ENCODE assay signal across 8 mouse cellular contexts in the genomic region with DNA sequence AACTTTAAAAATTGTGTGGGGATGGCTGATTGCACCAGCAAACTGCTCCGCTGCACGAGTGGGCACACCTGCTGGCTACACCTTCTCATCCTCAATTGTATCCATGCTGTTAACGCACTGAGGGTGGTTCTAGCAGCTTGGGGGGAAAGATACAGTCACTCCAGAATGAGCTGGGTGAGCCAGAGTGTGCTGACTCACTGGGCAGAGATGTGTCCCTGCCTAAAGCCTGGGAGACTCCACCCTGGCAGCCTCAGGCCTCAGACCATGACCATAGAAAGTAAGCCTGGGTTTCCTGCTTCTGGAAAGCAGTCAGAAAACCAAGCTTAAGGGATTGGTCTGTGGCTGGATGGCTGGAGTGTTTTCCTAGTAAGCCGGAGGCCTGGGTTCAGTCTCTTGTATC. TPM values are rescaled to one million over a fixed set of nuclear protein-coding genes. Genes with fewer than 3 reads are reported as not detected.
DNase-seq lines count a peak whose midpoint lies in the region; ATAC-seq and TF ChIP-seq lines count a peak whose summit lies in the region.

No protein-coding gene starts in this region.

- H3K27ac ChIP-seq in embryonic fibroblast, embryonic 13.5 days (ENCODE audit: insufficient read depth, low read length), result peak overlapping the region; percentile 93
- peak overlapping the region; percentile 84 for H3K27ac ChIP-seq in hindbrain, embryonic 10.5 days
- H3K27ac ChIP-seq in lung, embryonic 14.5 days (ENCODE audit: low read depth), result peak overlapping the region; percentile 37
- H3K27ac ChIP-seq in small intestine, adult 2 months (ENCODE audit: insufficient read depth, low read depth, low read length), result peak overlapping the region; percentile 60

- H3K9ac ChIP-seq in lung, embryonic 14.5 days, result no peak overlapping the region

- ATAC-seq in lung, embryonic 14.5 days (ENCODE audit: insufficient read depth), result no peak

- H3K4me2 ChIP-seq in lung, embryonic 14.5 days, result no peak overlapping the region

- no peak for TF ChIP-seq CTCF in embryonic fibroblast, embryonic 13.5 days (IDR thresholded peaks at IDR 0.05; ENCODE audit: borderline replicate concordance, insufficient read depth, low read length)
- TF ChIP-seq CTCF in lung, embryonic 14.5 days (IDR thresholded peaks at IDR 0.05; ENCODE audit: low read depth), result no peak
- no peak for TF ChIP-seq CTCF in small intestine, adult 2 months (IDR thresholded peaks at IDR 0.05; ENCODE audit: extremely low read depth, insufficient read length, insufficient replicate concordance, low read depth, low read length)

- H3K27me3 ChIP-seq in hindbrain, embryonic 10.5 days (ENCODE audit: insufficient read depth, poor library complexity, severe bottlenecking), result no peaks in the 10 kb centered on the region
- H3K27me3 ChIP-seq in lung, embryonic 14.5 days (ENCODE audit: insufficient read depth, low read length), result no peaks in the 10 kb centered on the region
- no peaks in the 10 kb centered on the region for H3K27me3 ChIP-seq in small intestine, adult 2 months (ENCODE audit: control insufficient read depth, insufficient read depth, low read length)

- peak; percentile 53 for DNase-seq in kidney, postnatal 10 days
- no peak for DNase-seq in kidney, adult 9 months
- DNase-seq in hindbrain, embryonic 10.5 days (ENCODE audit: low spot score), result peak; percentile 11
- DNase-seq in lung, embryonic 14.5 days, result no peak
- DNase-seq in thymus, postnatal 0 days (ENCODE audit: low spot score), result no peak
- DNase-seq in frontal cortex, postnatal 14 days (ENCODE audit: low spot score in 2 of 2), result no peak

- no peaks in the 10 kb centered on the region for H3K9me3 ChIP-seq in hindbrain, embryonic 10.5 days
- no peaks in the 10 kb centered on the region for H3K9me3 ChIP-seq in lung, embryonic 14.5 days (ENCODE audit: low read depth, low read length)

- no peak for TF ChIP-seq POLR2A in embryonic fibroblast, embryonic 13.5 days (IDR thresholded peaks at IDR 0.05; ENCODE audit: low read depth, low read length)
- no peak for TF ChIP-seq POLR2A in small intestine, adult 2 months (IDR thresholded peaks at IDR 0.05; ENCODE audit: low read depth, low read length)

- H3K4me1 ChIP-seq in embryonic fibroblast, embryonic 13.5 days (ENCODE audit: control insufficient read depth, insufficient read depth, low read length), result peaks cover 26% of the 10 kb centered on the region
- H3K4me1 ChIP-seq in hindbrain, embryonic 10.5 days (replicated peaks), result peaks cover 72% of the 10 kb centered on the region
- peaks cover 14% of the 10 kb centered on the region for H3K4me1 ChIP-seq in lung, embryonic 14.5 days (ENCODE audit: insufficient read depth)
- H3K4me1 ChIP-seq in small intestine, adult 2 months (ENCODE audit: control insufficient read depth, insufficient read depth, insufficient read length, low read length), result peaks cover 31% of the 10 kb centered on the region

- 58% methylated on average over 4 of the region's 4 CpGs for WGBS in hindbrain, embryonic 10.5 days
- 55% methylated on average over 4 of the region's 4 CpGs for WGBS in lung, embryonic 14.5 days
- 61% methylated on average over 4 of the region's 4 CpGs for WGBS in small intestine, adult 2 months

- no peak overlapping the region for H3K4me3 ChIP-seq in embryonic fibroblast, embryonic 13.5 days (ENCODE audit: insufficient read depth, low read length)
- H3K4me3 ChIP-seq in hindbrain, embryonic 10.5 days, result no peak overlapping the region
- H3K4me3 ChIP-seq in lung, embryonic 14.5 days (ENCODE audit: low read depth, low read length), result no peak overlapping the region
- H3K4me3 ChIP-seq in small intestine, adult 2 months (ENCODE audit: low read depth, low read length), result no peak overlapping the region

- no peaks in the 10 kb centered on the region for H3K36me3 ChIP-seq in hindbrain, embryonic 10.5 days
- no peaks in the 10 kb centered on the region for H3K36me3 ChIP-seq in lung, embryonic 14.5 days (ENCODE audit: insufficient read depth)
- no peaks in the 10 kb centered on the region for H3K36me3 ChIP-seq in small intestine, adult 2 months (ENCODE audit: control insufficient read depth, insufficient read depth, low read length)

RNA-seq across cellular contexts. Expression of a gene that starts 23.2 kb away (rescaled TPM):
- 42.0 and 47.7 TPM in 2 replicates for polyA plus RNA-seq in embryonic fibroblast, embryonic 13.5 days (2011; ENCODE audit: insufficient read length, low read depth, missing spikeins)
- polyA plus RNA-seq in hindbrain, embryonic 10.5 days (2016; fragmentation: Nextera tagmentation; extraction: Ambion mirVana), result 26.9 and 30.1 TPM in 2 replicates
- 11.2 and 13.0 TPM in 2 replicates for polyA plus RNA-seq in lung, embryonic 14.5 days (2014; fragmentation: Nextera tagmentation; extraction: Ambion mirVana)
- 9.4 and 22.8 TPM in 2 replicates for polyA plus RNA-seq in small intestine, adult 2 months (2012; rRNA removed)
- polyA plus RNA-seq in thymus, postnatal 0 days (2015; fragmentation: Nextera tagmentation; extraction: Ambion mirVana), result 28.2 and 30.5 TPM in 2 replicates

RNA-seq across cellular contexts. Expression of a gene that starts 51.7 kb away (rescaled TPM):
- polyA plus RNA-seq in embryonic fibroblast, embryonic 13.5 days (2011; ENCODE audit: insufficient read length, low read depth, missing spikeins), result 22.0 and 24.0 TPM in 2 replicates
- 31.2 and 41.0 TPM in 2 replicates for polyA plus RNA-seq in hindbrain, embryonic 10.5 days (2016; fragmentation: Nextera tagmentation; extraction: Ambion mirVana)
- 24.3 and 24.6 TPM in 2 replicates for polyA plus RNA-seq in lung, embryonic 14.5 days (2014; fragmentation: Nextera tagmentation; extraction: Ambion mirVana)
- polyA plus RNA-seq in small intestine, adult 2 months (2012; rRNA removed), result 6.9 and 10.9 TPM in 2 replicates
- polyA plus RNA-seq in thymus, postnatal 0 days (2015; fragmentation: Nextera tagmentation; extraction: Ambion mirVana), result 26.4 and 27.1 TPM in 2 replicates

RNA-seq across cellular contexts. Expression of a gene that starts 53.7 kb away (rescaled TPM):
- polyA plus RNA-seq in embryonic fibroblast, embryonic 13.5 days (2011; ENCODE audit: insufficient read length, low read depth, missing spikeins), result not detected in 2 replicates
- not detected in 2 replicates for polyA plus RNA-seq in hindbrain, embryonic 10.5 days (2016; fragmentation: Nextera tagmentation; extraction: Ambion mirVana)
- polyA plus RNA-seq in lung, embryonic 14.5 days (2014; fragmentation: Nextera tagmentation; extraction: Ambion mirVana), result not detected in 2 replicates
- not detected in 2 replicates for polyA plus RNA-seq in small intestine, adult 2 months (2012; rRNA removed)
- polyA plus RNA-seq in thymus, postnatal 0 days (2015; fragmentation: Nextera tagmentation; extraction: Ambion mirVana), result not detected in 2 replicates

Comparison
In these comparisons a context has a peak if more than half of its experiments do, and no peak if none do; other contexts are left out.
1. DNase-seq: peak in kidney, postnatal 10 days (single experiment) and hindbrain, embryonic 10.5 days (single experiment); none in kidney, adult 9 months (single experiment), lung, embryonic 14.5 days (single experiment), thymus, postnatal 0 days (single experiment) and frontal cortex, postnatal 14 days (0 of 2).
2. H3K27ac ChIP-seq: peak in every context shown above with its lines; median percentile 93 in embryonic fibroblast, embryonic 13.5 days; 84 in hindbrain, embryonic 10.5 days; 60 in small intestine, adult 2 months; 37 in lung, embryonic 14.5 days.